Mouse (Mus musculus): ENCODE results near the gene Lax1.
"Not testable (repeated sequence)": the region's sequence is repeated elsewhere in the genome, so short reads cannot be mapped to it uniquely, and the experiment has no call there.

Gene Lax1

DNA sequence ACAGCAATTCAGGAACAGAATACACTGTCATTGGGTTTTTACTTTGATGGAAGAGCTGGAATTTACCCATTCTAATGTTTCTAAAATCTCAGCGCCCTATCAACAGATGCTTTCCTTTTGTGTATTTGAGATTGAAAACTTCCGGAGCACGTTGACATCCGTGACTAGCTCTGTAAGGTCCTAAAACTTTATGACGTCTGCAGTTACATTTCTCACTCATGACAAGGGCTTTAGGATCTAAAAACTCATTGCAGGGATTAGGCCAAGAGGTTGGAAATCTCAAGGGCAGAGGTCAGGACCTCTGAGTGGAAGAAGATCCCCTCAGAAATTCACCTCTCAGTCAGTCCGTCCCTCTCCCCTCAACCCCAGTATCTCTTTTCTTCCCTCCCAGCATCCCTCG lies 1.6 kb downstream of the Lax1 start:
- in situ Hi-C loops (cut with MboI, MseI) = no loop called here

DNA sequence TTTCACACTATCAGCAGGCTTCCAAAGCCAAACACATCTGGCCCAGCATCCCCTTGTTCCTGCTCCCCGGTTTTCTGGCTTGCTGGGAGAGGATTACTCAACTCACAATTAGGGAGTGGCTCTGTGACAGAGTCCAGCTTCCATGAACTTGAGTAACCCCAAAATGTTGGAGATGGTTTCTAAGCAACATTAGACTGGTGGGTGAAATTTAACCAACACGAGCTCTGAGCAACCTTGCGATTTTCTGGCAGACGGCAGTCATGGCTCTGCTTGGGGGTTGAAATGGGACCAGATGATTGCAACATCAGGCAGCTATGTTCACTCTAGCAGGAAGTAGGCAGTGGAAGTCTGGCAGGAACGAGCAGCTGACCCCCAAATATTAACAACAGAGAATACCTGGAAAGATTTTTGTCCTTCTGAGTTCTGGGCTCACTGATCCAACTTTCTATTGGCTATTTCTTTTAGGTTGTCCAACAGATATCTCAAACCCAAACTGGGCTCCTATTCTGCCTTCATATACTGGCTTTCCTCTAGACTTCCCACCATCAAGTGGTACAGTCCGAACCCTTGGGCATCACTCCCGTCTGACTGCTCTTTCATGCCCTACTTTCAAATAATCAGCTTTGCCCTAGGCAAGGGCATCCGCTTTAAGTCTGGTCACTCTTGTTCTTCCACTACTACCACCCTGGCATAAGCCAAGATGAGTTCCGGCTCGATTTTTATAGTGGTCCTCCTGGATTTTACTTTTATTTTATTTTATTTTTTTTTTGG lies 4.0 kb downstream of the Lax1 start:
- in situ Hi-C loops (cut with MboI, MseI) = no loop called here

DNA sequence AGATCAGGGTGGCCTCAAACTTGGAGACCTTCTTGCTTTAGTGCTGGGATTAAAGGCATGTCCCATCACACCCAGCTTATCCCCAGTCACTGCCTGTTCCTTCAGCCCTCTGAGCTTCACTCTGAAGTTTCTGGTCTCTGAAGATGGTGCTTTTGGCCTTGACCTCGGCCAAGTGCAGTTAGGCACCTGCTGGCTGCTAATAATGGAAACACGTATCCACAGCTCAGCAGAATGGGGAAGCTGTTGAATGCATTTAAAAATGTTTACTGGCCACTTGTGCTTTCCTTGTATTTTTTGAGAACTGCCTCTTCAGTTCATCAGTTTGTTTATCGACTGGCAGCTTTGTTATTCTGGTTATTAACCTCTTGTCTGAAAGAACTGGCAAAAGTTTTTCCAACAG lies 18.1 kb downstream of the Lax1 start:
- in situ Hi-C loops (cut with MboI, MseI) = no loop called here

DNA sequence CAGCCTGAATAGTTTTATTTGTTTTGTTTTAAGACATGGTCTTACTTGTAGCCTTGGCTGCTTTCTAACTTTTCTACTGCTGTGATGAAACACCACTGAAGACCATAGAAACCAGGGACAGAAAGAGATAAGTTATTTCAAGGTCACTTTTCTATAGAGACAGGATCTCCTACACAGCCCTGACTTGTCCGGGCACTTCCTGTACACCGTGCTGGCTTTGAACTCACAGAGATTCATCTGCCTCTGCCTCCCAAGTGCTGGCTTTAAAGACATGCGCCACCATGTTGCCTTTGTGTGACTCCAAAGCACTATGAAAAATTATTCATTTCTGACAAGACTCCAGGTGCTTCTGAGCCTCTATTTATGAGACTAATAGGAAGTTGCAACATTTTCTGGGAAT lies 18.6 kb downstream of the Lax1 start:
- in situ Hi-C loops (cut with MboI, MseI) = no loop called here

DNA sequence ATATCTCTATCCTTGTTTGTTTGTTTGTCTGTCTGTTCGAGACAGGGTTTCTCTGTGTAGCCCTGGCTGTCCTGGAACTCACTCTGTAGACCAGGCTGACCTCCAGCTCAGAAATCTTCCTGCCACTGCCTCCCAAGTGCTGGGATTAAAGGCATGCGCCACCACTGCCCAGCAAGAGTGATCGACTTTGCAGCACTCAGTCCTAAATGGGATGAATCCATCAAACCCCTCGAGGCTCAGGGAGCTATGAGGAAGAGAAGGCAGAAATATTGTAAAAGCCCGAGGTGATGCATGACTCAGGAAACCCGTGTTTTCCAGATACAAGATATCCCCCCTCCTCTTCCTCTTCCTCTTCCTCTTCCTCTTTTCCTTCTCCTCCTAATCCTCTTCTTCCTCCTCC lies 19.1 kb downstream of the Lax1 start:
- in situ Hi-C loops (cut with MboI, MseI) = no loop called here

DNA sequence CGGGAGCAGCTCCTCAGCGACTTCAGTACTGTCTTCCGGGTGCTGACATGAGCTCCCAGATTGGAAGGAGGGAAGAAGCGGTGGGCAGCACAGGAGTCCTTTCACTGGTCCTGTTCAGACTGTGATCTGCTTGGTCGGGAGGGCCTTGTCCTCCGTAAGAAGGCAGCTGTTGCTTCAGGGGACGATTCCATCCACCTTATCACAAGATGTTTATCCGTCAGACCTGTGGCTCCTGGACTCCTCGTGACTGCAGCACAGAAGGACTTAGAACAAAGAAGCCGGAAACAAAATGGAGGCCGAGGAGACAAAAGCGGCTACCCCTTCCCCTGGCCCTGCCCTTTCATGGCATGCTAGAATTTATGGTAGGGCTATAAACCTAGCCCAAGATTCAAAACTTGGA lies 19.7 kb downstream of the Lax1 start:
- in situ Hi-C loops (cut with MboI, MseI) = no loop called here

DNA sequence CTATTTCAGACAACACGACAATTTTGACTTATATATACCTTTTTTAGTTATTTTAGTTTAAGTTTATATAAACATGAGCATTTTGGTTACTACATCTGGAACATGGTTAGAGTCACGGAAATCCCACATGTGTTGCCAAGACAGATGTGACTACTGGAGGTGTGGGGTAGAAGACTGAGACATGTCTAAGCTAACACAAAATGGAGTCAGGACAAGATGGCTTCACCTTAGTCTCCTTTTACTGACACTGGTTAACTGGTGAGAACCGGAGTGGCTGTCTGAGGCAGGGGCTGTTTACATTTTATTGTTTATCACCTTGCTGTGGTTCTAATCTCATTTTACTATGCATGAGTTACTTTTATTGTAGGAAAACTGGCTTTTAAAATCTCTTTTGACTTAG lies 21.3 kb downstream of the Lax1 start:
- in situ Hi-C loops (cut with MboI, MseI) = no loop called here

DNA sequence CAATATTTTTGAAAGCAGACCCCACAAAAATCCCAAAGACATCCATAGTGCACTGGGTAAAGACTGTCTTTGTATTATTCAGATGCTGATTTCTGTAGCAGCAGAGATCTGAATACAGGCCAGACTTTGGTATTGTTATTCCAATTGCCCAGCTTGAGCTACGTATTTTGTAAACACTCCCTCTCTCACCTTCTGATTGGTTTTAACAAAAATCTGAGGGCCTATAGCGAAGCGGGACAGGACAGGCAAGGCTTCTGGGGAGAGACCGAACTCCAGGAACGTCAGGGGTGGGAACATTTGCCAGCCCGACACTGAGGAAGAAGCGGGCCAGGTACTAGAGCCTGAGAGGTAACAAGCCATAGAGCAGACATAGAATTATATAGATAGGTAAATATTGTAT lies 22.2 kb downstream of the Lax1 start:
- in situ Hi-C loops (cut with MboI, MseI) = no loop called here

DNA sequence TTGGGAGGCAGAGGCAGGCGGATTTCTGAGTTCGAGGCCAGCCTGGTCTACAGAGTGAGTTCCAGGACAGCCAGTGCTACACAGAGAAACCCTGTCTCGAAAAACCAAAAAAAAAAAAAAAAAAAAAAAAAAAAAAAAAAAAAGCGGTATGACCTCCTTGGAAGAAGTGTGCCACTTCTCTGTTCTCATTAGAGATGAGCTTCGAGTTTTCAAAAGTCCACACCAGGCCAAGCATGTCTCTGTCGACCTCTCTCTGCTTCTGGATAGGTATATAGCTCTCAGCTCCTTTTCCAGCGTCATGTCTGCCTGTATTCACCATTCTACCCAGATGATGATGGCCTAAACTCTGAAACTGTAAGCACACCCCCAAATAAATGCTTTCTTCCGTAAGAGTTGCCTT lies 24.2 kb downstream of the Lax1 start:
- in situ Hi-C loops (cut with MboI, MseI) = not testable (repeated sequence)

DNA sequence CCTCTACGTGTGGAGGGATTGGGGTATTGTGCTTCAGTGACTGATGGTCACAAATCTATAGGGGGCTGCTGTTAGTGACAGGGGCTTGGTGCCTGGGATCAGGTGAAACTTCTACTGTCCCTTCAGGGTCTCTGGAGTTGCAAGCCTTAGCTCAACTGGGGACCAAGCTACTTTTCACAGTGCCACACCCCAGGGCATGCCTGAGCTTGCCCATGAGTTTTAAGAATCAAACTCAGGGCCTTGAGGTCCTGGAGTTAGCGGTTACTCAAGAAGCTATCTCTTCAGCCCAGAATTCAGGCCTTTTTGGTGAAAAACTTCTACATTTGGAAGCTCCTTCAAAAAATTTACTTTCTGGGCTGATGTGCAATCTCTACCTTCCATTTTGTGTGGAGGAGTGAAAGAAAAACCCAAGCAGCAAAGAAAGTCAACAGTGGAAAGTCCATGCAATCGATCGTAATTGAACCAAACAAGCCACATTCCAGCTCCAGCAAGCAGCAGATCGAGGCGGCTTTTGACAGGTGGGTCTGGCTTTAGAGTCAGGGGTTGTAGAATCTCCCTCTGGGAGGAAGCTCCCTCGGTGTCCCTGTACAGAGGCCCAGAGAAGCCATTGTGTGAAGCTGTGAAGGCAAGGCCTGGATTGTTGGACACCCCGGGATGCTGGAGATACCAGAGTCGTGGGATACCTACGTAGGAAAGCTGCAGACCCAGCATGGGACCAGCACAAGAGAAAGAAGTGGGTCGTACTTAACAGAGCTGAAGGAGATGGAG lies 25.5 kb downstream of the Lax1 start:
- in situ Hi-C loops (cut with MboI, MseI) = no loop called here

DNA sequence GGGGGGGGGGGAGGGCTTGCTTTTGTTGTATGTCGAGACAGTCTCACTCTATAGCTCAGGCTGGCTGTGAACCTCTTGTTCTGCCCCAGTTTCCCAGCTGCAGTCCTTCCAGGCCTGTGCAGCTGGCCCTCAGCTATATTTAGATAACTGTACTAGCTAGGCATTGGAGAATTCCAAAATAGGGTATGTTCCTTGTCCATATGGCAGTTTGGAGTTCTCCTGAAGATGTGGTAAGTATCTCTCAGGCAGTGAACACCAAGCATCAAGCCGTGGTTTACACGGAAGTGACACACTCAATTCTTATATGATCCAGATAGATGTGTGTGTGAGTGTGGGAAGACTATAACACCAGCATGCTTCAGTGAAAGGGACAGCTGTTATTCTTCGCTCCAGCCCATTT lies 26.5 kb downstream of the Lax1 start:
- in situ Hi-C loops (cut with MboI, MseI) = no loop called here

DNA sequence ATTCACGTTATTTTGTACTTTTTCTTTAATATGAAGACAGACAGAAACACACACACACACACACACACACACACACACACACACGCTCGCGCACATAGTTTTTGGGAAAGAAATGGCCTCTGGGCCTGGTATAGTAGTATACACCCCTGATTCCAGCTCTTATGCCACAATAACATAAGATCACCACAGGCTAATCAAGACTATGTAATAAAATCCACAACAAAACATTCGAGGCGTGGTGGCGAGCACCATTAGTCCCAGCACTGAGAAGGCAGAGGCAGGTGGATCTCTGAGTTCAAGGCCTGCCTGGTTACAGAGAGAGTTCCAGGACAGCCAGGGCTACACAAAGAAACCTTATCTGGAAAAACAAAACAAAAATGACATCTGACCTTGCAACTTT lies 27.0 kb downstream of the Lax1 start:
- in situ Hi-C loops (cut with MboI, MseI) = no loop called here

DNA sequence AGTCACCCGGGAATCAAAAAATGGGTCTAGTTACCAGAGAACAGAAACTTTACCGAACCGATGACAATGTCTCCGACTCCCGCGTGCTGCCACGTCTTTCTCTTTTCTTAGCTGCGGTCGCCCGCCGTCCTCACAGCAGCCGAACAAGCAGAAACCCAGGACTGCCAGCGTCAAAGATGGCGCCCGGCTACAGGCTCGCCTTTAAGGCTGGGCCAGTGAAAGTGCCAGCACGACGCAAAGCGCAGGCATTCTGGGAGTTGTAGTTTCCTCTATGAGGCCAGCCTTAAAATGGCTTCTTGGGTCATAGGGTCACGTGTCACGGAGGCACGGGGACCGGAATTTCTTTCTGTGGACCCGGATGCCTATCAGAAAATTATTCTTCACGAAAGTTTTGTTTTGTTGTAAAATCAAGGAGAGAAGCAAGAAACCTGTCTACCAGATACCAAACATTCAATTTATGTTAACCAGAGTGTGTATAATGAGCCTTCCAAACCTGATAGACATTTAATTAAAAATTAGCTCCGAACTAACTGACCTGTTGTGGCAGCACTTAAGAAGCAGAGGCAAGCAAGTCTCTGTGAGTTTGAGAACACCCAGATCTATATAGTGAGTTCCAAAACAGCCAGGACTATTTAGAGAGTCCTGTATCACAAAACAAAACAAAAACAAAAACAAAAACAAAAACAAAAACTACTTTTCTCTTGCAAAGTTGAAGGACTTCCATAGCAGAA lies 28.5 kb downstream of the Lax1 start, which contains the start of gene Gm38394:
TSS of gene Gm38394 (minus strand) at position 116 of the 731 bp plus-strand sequence.
- in situ Hi-C loops (cut with MboI, MseI) = no loop called here

DNA sequence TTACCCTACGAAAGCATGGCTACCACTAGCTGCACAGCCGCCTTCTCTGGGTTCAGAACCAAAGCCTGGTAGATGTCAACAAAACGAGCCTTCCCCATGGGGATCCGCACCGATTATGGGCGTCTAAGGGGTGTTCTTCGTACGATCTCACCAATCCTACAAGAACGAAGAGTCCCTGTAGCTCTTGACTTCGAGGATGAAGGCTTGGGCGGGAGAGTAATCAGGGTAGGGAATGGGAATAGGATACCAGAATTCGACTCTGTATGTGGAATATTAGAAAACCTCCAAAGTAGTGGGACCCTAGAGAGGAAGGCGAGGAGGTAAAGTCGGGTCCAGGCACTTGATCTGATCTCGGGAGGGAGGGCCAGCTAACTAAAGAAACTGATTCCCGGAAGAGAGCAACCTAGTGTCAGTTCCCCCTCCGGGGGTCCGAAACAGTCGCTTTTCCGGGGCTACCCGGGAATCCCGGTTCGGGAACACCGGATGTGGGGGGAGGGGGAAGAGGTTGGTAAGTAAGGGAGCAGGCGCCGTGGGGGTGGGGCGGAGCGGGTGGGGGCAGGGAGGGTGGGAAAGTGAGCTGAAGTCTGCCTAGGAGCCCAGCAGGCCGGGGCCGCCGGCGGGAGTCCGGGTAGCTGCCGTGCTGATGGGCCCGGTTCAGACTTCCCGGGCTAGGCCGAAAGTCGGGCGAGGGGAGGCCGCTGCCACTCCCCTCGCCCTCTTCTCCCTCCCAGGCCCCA lies 29.3 kb downstream of the Lax1 start, which contains the start of gene Zbed6:
TSS of gene Zbed6 (minus strand) at position 420 of the 737 bp plus-strand sequence.
- in situ Hi-C loops (cut with MboI, MseI) = no loop called here

DNA sequence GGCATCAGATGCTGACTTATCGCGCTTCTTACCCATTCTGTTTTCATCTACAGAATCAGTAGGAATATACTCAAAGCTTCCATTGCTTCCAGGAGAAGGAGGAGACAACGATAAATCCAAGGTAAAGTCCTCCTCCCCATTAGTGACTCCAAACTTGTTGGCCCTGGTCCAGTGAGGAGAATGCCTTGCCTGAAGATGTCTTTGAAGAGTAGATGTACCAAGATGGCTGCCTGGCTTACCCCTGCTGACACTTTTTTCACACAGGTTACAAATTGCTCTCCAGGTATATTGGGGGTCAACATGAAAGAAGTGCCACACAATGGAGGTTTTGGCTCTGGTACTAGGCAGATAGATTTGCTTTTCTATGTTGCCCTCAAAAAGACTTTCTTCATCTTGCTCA lies 31.0 kb downstream of the Lax1 start:
- in situ Hi-C loops (cut with MboI, MseI) = no loop called here

DNA sequence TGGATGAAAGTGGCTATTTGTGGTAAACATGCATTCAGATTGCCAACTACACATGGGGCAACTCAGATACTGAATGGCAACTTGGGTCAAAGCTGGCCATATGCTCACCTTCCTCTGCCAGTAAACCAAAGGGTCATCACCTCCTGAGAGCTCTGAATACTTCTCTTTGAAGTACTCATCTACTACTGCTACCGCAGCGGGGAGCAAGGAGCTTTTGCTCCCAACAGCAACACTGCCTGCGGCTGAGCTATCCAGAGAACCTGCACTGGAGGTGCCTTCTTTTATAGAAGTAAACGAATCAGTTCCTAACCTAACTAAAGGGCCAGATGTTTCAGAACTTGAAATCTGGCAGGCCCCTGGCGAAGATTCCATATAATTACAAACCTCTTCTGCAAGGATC lies 33.1 kb downstream of the Lax1 start:
- in situ Hi-C loops (cut with MboI, MseI) = no loop called here

DNA sequence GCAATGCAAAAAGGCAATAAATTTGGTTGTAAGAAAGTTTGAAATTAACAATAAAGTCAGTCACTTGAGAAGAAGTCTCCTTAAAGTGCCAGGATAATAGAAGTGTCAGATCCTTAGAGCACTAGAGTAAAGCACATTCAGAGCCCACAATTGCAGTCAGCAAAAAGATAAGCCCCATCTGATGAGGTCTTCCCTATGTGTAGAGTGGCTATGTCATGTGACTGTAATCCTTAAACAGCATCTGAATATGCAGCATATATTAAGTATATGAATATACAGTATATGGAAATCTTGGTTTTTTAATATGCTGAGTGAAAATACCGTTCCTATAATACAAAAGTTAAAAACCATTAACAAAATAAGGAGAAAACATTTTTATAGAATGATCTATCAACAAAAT lies 36.9 kb downstream of the Lax1 start:
- in situ Hi-C loops (cut with MboI, MseI) = no loop called here

DNA sequence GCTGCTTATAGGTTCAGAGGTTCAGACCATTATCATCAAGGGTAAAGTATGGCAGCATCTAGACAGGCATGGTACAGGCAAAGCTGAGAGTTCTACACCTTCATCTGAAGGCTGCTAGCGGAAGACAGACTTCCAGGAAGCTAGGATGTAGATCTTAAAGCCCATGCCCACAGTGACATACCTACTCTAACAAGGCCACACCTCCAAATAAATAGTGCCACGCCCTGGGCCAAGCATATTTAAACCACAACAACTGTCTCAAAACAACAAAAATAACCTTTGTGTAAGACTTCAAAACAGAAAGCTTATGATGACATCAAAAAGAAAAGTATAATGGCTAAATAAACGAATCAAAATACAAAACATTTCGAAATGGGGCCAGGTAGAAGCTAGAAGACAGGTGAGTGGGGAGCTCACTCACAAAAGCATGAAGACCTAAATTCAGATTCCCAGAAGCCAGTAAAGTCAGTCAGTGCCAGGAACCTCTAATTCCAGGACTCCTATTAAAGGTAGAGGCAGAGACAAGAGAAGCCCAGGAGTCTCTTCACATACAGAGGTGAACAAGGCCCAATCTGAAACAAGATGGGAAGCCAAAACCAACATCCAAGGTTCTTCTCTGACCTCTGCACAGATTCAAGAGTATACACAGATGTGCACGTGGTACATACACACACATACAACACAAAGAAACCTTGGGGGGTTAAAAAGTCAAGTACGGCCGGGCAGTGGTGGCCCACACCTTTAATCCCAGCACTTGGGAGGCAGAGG lies 39.4 kb downstream of the Lax1 start:
- in situ Hi-C loops (cut with MboI, MseI) = no loop called here

DNA sequence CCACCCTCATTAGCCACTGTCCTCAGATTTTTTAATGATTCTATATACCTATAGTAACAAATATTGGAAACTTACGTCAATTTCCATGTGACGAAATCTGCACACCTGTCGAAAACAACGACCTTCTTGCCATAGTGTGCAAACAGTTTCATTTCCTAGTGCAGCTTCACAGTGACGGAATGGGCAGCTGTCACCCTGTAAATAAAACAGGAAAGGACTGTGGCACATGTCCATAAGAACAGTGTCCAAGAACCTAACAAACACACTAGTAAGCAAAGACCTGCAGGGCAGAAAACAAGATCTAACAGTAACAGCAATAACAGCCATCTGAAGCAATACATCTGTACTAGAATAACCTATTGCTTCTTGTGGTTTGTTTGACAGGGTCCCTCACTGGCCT lies 44.3 kb downstream of the Lax1 start:
- in situ Hi-C loops (cut with MboI, MseI) = no loop called here

DNA sequence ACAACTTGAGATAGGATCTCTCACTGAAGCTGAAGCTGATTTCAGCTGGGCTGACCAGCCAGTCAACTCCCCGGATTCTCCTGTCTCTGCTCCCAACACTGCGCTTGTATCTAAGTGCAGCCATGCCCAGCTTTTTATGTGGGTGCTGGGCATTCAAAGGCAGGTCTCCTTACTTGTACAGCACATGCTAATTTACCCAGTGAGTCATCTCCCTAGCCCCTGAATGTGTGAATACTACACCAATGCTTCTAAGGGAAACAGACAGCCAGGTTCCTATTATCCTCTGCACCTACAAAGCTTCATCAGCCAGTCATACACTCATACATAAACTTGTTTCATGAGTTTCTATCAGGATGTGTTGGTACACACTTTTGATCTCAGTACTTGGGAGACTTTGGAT lies 48.7 kb downstream of the Lax1 start:
- in situ Hi-C loops (cut with MboI, MseI) = no loop called here

DNA sequence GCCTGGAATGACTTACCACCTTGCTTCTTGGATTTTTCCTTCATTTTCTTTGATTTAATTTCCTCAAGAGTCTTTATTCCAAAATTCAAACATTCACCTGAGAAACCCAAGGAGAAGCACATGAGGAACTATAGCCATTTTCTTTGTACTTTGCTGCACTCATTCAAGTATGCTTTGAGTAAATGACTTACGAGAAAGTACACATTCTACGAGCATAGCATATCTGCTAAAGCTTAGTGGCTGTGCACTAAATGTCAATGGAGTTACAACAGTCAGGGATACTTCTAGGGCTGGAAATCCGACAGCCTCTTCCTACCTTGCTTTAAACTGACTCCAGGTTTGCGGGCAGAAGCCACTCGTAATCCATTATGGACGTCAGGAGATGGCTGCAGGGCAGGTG lies 51.4 kb downstream of the Lax1 start:
- in situ Hi-C loops (cut with MboI, MseI) = no loop called here

All from T-helper 2 cell (primary cell).